Mouse (Mus musculus) liver, embryonic 16.5 days (tissue): ENCODE measurements around the gene Defb45. TPM values are rescaled to one million over a fixed set of nuclear protein-coding genes. Genes with fewer than 3 reads are reported as not detected.

Experiments
- ATAC-seq: fragments of 200-750 bp; cut with Nextera tagmentation; 2 replicates; pipeline ENCODE4 v1.8.0; 2017; ENCODE audit warnings: low read depth, mild to moderate bottlenecking, moderate number of reproducible peaks, moderate library complexity
- H3K27ac ChIP-seq: fragments of 300-500 bp; sonication (generic); 2 replicates; pipeline ENCODE4 v1.5.1; 2014; ENCODE audit warnings: mild to moderate bottlenecking, low read length
- H3K27me3 ChIP-seq: fragments of 300-500 bp; sonication (generic); 2 replicates; pipeline ENCODE4 v1.6.1; 2014; ENCODE audit warnings: low read depth, low read length, mixed read lengths; ENCODE audit not compliant: control insufficient read depth, insufficient read depth
- H3K36me3 ChIP-seq: fragments of 300-500 bp; sonication (generic); 2 replicates; pipeline ENCODE4 v1.6.1; 2014; ENCODE audit warnings: mild to moderate bottlenecking; ENCODE audit not compliant: control insufficient read depth, insufficient read depth
- H3K4me1 ChIP-seq: fragments of 300-500 bp; sonication (generic); 2 replicates; pipeline ENCODE4 v1.6.1; 2014; ENCODE audit warnings: low read depth, low read length, mixed read lengths; ENCODE audit not compliant: control insufficient read depth
- H3K4me2 ChIP-seq: fragments of 300-500 bp; sonication (generic); 2 replicates; pipeline ENCODE4 v1.6.1; 2014; ENCODE audit warnings: low read depth, low read length, mixed read lengths
- H3K4me3 ChIP-seq: fragments of 300-500 bp; sonication (generic); 2 replicates; pipeline ENCODE4 v1.5.1; 2014; ENCODE audit warnings: low read depth, mild to moderate bottlenecking, low read length
- H3K9ac ChIP-seq: fragments of 300-500 bp; sonication (generic); 2 replicates; pipeline ENCODE4 v1.6.1; 2014; ENCODE audit warnings: low read depth, low read length
- H3K9me3 ChIP-seq: fragments of 300-500 bp; sonication (generic); replicated peaks from 2 replicates; pipeline ENCODE4 v1.6.1; 2016; ENCODE audit warnings: low read length; ENCODE audit not compliant: control insufficient read depth
- WGBS: fragments of 180-500 bp; shearing (Covaris S2); extraction: QIAGEN DNeasy Blood & Tissue Kit; methylation state at CpG from one replicate; pipeline ENCODE4 v1.1.7; 2014; ENCODE audit not compliant: insufficient replicate concordance; 5-methylcytosine and 5-hydroxymethylcytosine counted together
- polyA plus RNA-seq: library from polyadenylated mRNA; unstranded; fragments of >200 nt; fragmentation: Nextera tagmentation; extraction: Ambion mirVana; gene quantifications from 2 replicates; pipeline ENCODE4 v1.2.1, GENCODE M21; 2015

Defb45 gene
- polyA plus RNA-seq, 1 experiment from 2014 or later = not detected

DNA sequence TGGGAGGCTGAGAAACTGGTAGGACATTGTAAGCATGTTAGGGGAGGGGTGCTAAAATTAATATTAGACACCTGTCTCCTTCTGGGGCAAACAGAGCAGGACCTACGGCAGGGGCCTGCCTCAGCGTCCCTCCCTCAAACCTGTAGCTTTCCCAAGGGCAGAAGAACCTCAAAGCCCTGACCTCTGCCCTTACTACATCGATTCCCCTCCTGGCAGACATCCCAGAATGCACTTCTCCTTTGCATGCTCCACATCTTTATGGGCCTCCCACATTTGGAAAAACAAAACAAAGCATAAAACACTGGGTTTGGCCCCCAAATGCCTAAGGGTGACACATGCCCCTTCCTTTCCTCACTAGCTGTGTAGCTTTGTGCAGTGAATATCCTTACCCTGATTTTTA, 30.0 kb upstream of the Defb45 start:
- Histone ChIP-seq H3K4me2 (no peak overlapping the region), H3K9me3 (no peaks in the 10 kb centered on the region), H3K36me3 (no peaks in the 10 kb centered on the region), H3K27me3 (peaks cover 32% of the 10 kb centered on the region), H3K27ac (no peak overlapping the region), H3K4me3 (no peak overlapping the region), H3K9ac (no peak overlapping the region), H3K4me1 (peaks cover 3% of the 10 kb centered on the region)
- no peak for ATAC-seq
- WGBS = 35% methylated on average over 3 of the region's 3 CpGs

DNA sequence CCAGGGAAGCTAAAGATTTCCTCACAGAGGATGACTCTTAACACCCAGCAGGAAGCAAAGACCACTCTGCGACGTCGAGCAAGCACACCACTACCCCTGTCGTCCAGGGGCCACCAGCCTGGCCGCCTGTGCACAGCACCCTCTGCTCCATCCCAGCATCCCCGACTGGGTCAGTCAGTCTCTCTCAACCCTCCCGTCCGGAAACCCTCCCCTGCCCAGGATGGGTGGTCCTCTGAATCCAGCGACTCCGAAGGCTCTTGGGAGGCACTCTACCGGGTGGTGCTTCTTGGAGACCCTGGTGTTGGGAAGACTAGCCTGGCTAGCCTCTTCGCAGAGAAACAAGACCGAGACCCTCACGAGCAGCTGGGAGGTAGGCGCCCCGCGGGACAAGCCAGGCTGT, 28.9 kb upstream of the Defb45 start:
- H3K27me3 ChIP-seq = peaks cover 32% of the 10 kb centered on the region
- no peak overlapping the region for H3K4me2 ChIP-seq
- H3K36me3 ChIP-seq = no peaks in the 10 kb centered on the region
- no peak overlapping the region for H3K4me3 ChIP-seq
- 29% methylated on average over 17 of the region's 17 CpGs for WGBS
- H3K9me3 ChIP-seq = no peaks in the 10 kb centered on the region
- peaks cover 3% of the 10 kb centered on the region for H3K4me1 ChIP-seq
- ATAC-seq = no peak
- no peak overlapping the region for H3K9ac ChIP-seq
- H3K27ac ChIP-seq = no peak overlapping the region

DNA sequence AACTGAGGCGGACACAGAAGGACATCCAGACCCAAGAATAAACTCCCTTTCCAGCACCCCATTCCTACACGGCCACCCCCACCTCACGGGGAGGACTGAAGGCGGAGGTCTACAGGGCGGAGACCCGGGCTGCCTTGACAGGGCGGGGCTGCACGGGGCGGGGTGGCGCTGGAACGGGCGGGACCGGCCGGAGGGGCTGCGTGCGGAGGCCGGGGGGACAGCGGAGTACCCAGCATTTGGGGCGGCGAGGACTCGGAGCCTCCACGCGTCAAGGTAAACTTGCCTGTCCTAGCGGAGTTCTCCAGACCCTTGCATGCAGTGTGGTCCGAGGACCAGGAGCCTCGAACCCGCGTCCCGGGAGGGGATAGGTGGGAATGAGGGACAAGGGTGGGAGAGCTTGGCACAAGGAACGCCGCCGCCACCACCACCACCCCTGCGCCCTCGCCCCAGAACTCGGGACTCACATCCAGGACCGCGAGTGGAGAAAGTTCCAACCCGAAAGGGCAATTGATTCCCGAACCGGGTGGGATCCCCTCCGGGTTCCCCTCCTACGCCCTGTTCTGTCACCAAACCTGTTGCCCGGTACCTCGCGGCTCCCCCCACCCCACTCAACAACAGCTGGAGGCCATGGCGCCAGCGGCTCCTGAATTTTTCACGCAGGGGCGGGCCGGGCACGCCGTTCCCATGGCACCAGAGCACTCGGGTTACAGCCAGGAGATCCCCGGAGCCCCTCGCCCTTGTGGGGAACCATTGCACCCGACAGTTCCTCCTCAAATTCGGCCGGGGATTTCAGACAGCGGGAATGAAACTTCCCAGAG, 27.8 kb upstream of the Defb45 start, which contains the start of gene Rem1:
Gene Rem1 (plus strand): TSS at position 178 of the 818 bp plus-strand sequence.
- no peak for ATAC-seq
- no peaks in the 10 kb centered on the region for H3K9me3 ChIP-seq
- no peak within 1 kb of the TSS for H3K27ac ChIP-seq
- peaks cover 32% of the 10 kb centered on the region for H3K27me3 ChIP-seq
- peak within 1 kb of the TSS; percentile 42 for H3K4me2 ChIP-seq
- H3K9ac ChIP-seq = peak within 1 kb of the TSS; percentile 12; the same call in 1 of the 2 replicates
- H3K4me1 ChIP-seq = peaks cover 3% of the 10 kb centered on the region
- H3K36me3 ChIP-seq = no peaks in the 10 kb centered on the region
- peak within 1 kb of the TSS; percentile 36 for H3K4me3 ChIP-seq
- WGBS = 3% methylated on average over 59 of the region's 59 CpGs

DNA sequence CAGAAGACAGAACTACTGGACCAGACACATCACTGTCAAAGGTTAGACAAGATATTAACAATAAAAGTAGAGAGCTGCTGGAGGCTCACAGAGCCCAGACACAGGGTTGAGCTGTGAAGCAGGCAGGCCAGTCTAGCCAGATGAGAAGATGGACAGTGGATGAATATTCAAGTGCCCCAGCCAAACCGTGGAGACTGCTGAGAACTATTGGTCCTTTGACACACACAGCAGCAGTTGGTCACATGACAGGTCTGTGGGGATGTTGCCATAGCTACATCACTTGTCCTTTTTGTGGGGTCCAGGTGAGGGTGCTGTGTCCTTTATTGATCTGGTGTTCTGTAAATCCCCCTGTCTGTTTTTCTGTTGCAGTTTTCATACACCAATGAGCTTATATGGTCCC, 26.1 kb upstream of the Defb45 start:
- H3K9ac ChIP-seq = no peak overlapping the region
- H3K4me2 ChIP-seq = no peak overlapping the region
- H3K27ac ChIP-seq = no peak overlapping the region
- H3K9me3 ChIP-seq = no peaks in the 10 kb centered on the region
- H3K36me3 ChIP-seq = no peaks in the 10 kb centered on the region
- H3K27me3 ChIP-seq = peaks cover 32% of the 10 kb centered on the region
- H3K4me3 ChIP-seq = no peak overlapping the region
- H3K4me1 ChIP-seq = peaks cover 3% of the 10 kb centered on the region
- ATAC-seq = no peak
- 5% methylated on average over 1 of the region's 1 CpGs for WGBS

DNA sequence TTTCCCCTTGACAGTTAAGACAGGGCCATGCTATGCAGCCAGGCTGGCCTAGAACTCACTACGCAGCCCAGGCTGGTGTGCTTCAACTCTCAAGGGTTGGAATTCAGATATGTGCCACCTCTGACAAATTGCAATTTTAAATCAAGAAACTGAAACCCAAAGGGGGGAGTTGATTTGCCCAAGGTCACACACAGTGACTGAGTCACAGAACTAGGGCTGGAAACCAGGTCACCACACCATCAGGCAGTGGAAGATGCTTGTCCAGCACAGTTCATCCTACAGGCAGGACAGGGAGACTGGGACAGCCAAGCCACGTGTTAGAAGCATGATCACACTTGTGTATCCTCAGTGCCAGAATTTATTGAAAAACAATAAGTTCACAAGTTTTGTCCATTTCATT, 25.4 kb upstream of the Defb45 start:
- no peaks in the 10 kb centered on the region for H3K9me3 ChIP-seq
- H3K9ac ChIP-seq = no peak overlapping the region
- 61% methylated on average over 2 of the region's 2 CpGs for WGBS
- ATAC-seq = no peak
- H3K36me3 ChIP-seq = no peaks in the 10 kb centered on the region
- no peak overlapping the region for H3K27ac ChIP-seq
- H3K4me3 ChIP-seq = no peak overlapping the region
- no peak overlapping the region for H3K4me2 ChIP-seq
- H3K27me3 ChIP-seq = peaks cover 32% of the 10 kb centered on the region
- peaks cover 3% of the 10 kb centered on the region for H3K4me1 ChIP-seq

DNA sequence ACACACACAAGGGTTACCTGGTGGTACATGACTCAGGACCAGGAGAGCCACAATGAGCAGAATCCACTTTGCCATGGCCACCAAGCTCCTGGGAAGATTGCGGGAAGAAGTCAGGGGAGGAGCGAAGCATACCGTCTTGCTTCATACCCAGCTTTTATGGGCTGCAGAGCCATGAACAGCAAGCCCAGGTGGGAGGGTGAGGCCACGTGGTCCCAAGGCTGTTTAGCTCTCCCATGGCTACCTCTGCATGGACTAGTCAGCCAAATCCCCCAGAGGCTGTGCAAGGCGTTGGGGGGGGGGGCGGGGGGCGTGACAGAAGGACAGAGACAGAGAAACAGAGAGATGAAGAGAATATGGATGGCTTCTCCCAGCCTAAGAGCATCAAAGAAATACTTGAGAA, 23.8 kb upstream of the Defb45 start, which contains the start of gene Defb25:
Gene Defb25 (minus strand): TSS at position 101 of the 400 bp plus-strand sequence.
- ATAC-seq = no peak
- Histone ChIP-seq H3K4me1 (peaks cover 3% of the 10 kb centered on the region), H3K27me3 (peaks cover 23% of the 10 kb centered on the region), H3K4me2 (no peak within 1 kb of the TSS), H3K9ac (no peak within 1 kb of the TSS), H3K4me3 (no peak within 1 kb of the TSS), H3K36me3 (no peaks in the 10 kb centered on the region), H3K27ac (no peak within 1 kb of the TSS), H3K9me3 (no peaks in the 10 kb centered on the region)
- WGBS = 61% methylated on average over 7 of the region's 7 CpGs

DNA sequence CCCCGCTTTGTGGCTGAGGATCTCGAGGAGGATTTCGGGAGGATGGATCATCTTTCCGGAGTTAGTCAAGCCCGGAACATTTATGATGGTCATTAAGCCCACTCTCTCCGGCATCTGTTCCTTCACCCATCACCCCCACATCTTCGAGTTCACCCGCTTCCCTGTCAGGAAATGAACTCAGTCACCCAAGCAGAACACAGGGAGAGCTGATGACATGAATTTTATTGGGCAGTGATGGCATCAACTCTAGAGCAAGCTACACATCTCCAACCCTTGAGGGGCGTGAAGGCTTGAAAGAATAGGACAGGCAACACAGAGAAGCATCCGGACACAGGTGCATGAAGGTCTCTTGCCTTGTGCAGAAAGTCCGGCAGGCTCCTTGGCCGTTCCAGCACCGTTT, 23.0 kb upstream of the Defb45 start:
- H3K9me3 ChIP-seq = no peaks in the 10 kb centered on the region
- H3K27ac ChIP-seq = no peak overlapping the region
- no peak overlapping the region for H3K9ac ChIP-seq
- no peak overlapping the region for H3K4me3 ChIP-seq
- no peak overlapping the region for H3K4me2 ChIP-seq
- no peaks in the 10 kb centered on the region for H3K36me3 ChIP-seq
- H3K4me1 ChIP-seq = peaks cover 3% of the 10 kb centered on the region
- no peak for ATAC-seq
- WGBS = 56% methylated on average over 13 of the region's 13 CpGs
- H3K27me3 ChIP-seq = peaks cover 15% of the 10 kb centered on the region

DNA sequence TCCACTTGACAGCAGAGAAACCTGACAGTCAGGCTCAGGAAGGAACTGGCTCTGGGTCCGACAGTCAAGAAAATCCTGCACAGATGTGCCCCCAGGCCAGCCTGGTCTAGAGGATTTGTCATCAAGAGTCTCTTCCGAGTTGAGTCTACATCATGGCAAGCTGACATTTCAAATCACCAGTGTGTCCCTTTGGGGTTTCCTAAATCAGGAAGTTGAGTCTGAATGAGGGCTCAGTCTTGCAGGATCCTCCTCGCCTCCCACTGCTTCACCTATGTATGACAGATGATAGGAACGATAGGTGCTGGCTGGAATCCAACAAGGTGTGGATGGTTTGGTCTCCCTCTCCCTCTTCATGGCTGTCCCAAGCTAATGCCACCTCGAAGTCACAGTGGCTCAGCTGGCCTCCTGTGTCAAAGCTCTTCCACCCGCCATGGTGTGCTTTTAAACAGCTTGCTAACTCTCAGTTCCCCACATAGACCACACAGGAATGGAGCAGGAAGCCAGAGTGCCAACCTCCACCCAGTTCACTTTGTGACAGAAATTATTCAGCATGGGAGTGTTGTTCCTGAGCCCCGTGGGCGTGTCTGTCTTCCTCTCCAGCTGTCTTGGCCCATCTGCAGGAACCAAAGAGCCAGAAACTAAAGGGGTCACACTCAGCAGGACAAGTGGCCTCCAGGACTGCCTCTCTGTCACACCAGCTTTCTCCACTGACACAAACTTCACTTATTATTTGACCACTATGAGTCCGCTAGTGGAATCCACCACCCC, 21.4 kb upstream of the Defb45 start:
- H3K9ac ChIP-seq = no peak overlapping the region
- no peaks in the 10 kb centered on the region for H3K36me3 ChIP-seq
- no peaks in the 10 kb centered on the region; the same call in 1 of the 2 replicates for H3K27me3 ChIP-seq
- 30% methylated on average over 9 of the region's 9 CpGs for WGBS
- no peak overlapping the region for H3K4me2 ChIP-seq
- H3K4me1 ChIP-seq = no peaks in the 10 kb centered on the region
- no peak for ATAC-seq
- no peaks in the 10 kb centered on the region for H3K9me3 ChIP-seq
- H3K4me3 ChIP-seq = no peak overlapping the region
- H3K27ac ChIP-seq = no peak overlapping the region

DNA sequence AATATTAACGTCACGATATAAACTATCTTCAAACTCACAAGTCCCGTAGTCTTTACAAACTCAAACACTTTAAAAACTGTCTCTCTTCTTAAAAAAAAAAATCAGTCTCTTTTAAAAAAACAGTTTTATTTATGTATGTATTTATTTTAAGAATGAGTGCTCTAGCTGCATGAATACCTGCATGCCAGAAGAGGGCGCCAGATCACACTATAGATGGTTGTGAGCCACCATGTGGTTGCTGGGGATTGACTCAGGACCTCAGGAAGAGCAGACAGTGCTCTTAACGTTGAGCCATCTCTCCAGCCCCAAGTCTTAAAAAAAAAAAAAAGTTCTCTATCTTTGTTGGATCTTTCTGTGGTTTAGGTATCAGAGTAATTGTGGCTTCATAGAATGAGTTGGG, 18.2 kb upstream of the Defb45 start:
- no peak for ATAC-seq
- no peak overlapping the region for H3K4me3 ChIP-seq
- no peaks in the 10 kb centered on the region for H3K36me3 ChIP-seq
- no peaks in the 10 kb centered on the region for H3K4me1 ChIP-seq
- no peaks in the 10 kb centered on the region for H3K9me3 ChIP-seq
- no peak overlapping the region for H3K4me2 ChIP-seq
- WGBS = 48% methylated on average over 5 of the region's 5 CpGs
- H3K27me3 ChIP-seq = no peaks in the 10 kb centered on the region; the same call in 1 of the 2 replicates
- no peak overlapping the region for H3K27ac ChIP-seq
- H3K9ac ChIP-seq = no peak overlapping the region
